Mouse (Mus musculus): ENCODE measurements around the gene Fxyd5.

DNA sequence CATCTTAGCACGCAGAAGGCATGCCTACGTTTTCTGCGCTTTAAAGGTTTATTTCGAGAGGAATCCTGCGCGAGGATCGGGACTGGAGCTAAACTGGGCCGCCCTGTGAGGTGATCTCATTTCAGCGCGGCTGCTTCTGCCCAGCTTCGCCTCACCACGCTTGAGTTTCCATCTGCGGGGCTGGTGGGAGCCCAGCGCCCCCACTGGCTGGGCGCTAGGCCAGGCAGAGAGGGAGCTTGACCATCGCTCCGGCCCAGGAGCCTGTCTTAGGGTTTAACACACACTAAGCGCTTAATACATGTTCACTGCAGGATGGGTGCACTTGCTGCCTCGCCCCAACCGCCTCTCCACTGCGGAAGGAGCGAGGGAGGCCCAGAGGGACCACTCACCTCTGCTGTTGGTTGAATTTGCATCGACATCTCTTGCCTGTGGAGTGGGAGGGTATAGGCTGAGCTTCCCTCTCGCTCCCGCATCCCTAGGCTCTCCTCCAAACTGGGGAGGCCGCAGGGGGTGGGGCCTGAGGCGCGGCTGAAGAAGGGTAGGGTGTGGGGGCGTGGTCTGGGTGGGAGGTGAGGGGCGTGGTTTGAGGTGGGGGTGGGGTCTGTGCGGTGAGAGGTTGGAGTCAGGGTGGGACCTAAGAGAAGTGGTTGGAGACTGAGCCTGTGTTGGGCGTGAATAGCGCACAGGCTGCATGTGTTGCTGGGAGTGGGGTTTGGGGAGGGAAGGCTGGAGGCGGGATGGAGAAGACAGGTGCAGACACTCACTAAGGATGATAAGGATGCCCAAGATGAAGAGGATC lies 10.6 kb upstream of the Fxyd5 start:
- TF ChIP-seq POLR2A (IDR thresholded peaks at IDR 0.05; ENCODE audit: insufficient read depth, low read depth, low read length): peak; percentile 47; the same call in 1 of the 2 replicates
- TF ChIP-seq CTCF (IDR thresholded peaks at IDR 0.05): peak; percentile 19; the same call in 1 of the 2 replicates

All from heart, adult 2 months (tissue).